Mouse (Mus musculus) heart, adult 2 months (tissue): ENCODE data around the gene Phf20.

Experiments
- CTCF ChIP-seq: fragments of 200-600 bp; IDR thresholded peaks from 2 replicates; pipeline ENCODE4 v1.8.1; 2022; ENCODE audit warnings: antibody characterized with exemption, mild to moderate bottlenecking, moderate library complexity
- POLR2A ChIP-seq: fragments of 200-500 bp; IDR thresholded peaks from 2 replicates; pipeline ENCODE4 v1.6.1; 2011; ENCODE audit warnings: mild to moderate bottlenecking, low read depth, low read length, control low read depth; ENCODE audit not compliant: insufficient read depth

GRCm38 (mm10) chr2:156191540-156191939 lies 4.7 kb upstream of the Phf20 start:
- TF ChIP-seq CTCF (peak; percentile 25; the same call in 1 of the 2 replicates), POLR2A (no peak)
